Mouse (Mus musculus): ENCODE data around the gene Creld1. TPM values are rescaled to one million over a fixed set of nuclear protein-coding genes. Genes with fewer than 3 reads are reported as not detected.

Gene Creld1
- total and polyA plus RNA-seq, 3 experiments, result 3.4 to 12.9 (median 4.3) TPM

- no peak for TF ChIP-seq UBTF (IDR thresholded peaks at IDR 0.05; ENCODE audit: low read depth, low read length)
- no peak for TF ChIP-seq SMC3 (IDR thresholded peaks at IDR 0.05; ENCODE audit: low read depth, low read length)
- TF ChIP-seq HCFC1 (IDR thresholded peaks at IDR 0.05; ENCODE audit: low read depth, low read length), result no peak
- no peak overlapping the region for H3K4me2 ChIP-seq (ENCODE audit: insufficient read depth, low read depth, poor library complexity, severe bottlenecking)
- no peak overlapping the region for H3K9ac ChIP-seq (ENCODE audit: insufficient read depth, low read depth)
- H3K27ac ChIP-seq (ENCODE audit: insufficient read depth, low read depth), result no peak overlapping the region
- peaks cover 71 to 98% of the 10 kb centered on the region in 2 experiments for H3K36me3 ChIP-seq (replicated peaks in 1 of 2; ENCODE audit: control insufficient read depth in 1 of 2, insufficient read depth in 1 of 2, low read length in 1 of 2)
- dilution Hi-C loops (cut with MboI; ENCODE audit: extremely low pct_ligation_motif_present, extremely low pct_unique_long_range_greater_than_20kb, low sequenced_read_pairs), result no loop called here
- DNase-seq (ENCODE audit: extremely low read depth), result no peak
- H3K9me3 ChIP-seq (replicated peaks; ENCODE audit: low read length), result no peaks in the 10 kb centered on the region
- no peaks in the 10 kb centered on the region; the same call in 1 of the 2 replicates for H3K79me2 ChIP-seq (replicated peaks; ENCODE audit: control insufficient read depth, extremely low read depth, insufficient read depth, poor library complexity, severe bottlenecking)
- no peak overlapping the region for H3K4me3 ChIP-seq (replicated peaks in 1 of 3; ENCODE audit: low read depth in 2 of 3, low read length in 2 of 3, poor library complexity in 1 of 3)
- no peaks in the 10 kb centered on the region for H3K27me3 ChIP-seq (replicated peaks)
- peaks cover 0 to 7% of the 10 kb centered on the region in 2 experiments; a peak in 2 of 4 replicates for H3K4me1 ChIP-seq (ENCODE audit: control insufficient read depth in 1 of 2, insufficient read depth in 2 of 2)
- in situ Hi-C loops (cut with MboI; ENCODE audit: low pct_ligation_motif_present, low pct_unique_long_range_greater_than_20kb, low sequenced_read_pairs), result no loop called here
Measured at GRCm38 (mm10) chr6:113517434-113518080, 34.5 kb downstream of the Creld1 start.

GRCm38 (mm10) chr6:113522310-113522709, 39.2 kb downstream of the Creld1 start:
- peaks cover 48 to 77% of the 10 kb centered on the region in 2 experiments for H3K36me3 ChIP-seq (replicated peaks in 1 of 2; ENCODE audit: control insufficient read depth in 1 of 2, insufficient read depth in 1 of 2, low read length in 1 of 2)
- H3K27ac ChIP-seq (ENCODE audit: insufficient read depth, low read depth), result no peak overlapping the region
- peaks cover 20% of the 10 kb centered on the region for H3K79me2 ChIP-seq (replicated peaks; ENCODE audit: control insufficient read depth, extremely low read depth, insufficient read depth, poor library complexity, severe bottlenecking)
- in situ Hi-C loops (cut with MboI; ENCODE audit: low pct_ligation_motif_present, low pct_unique_long_range_greater_than_20kb, low sequenced_read_pairs) (no loop called here), dilution Hi-C loops (cut with MboI; ENCODE audit: extremely low pct_ligation_motif_present, extremely low pct_unique_long_range_greater_than_20kb, low sequenced_read_pairs) (no loop called here)
- no peaks in the 10 kb centered on the region for H3K27me3 ChIP-seq (replicated peaks)
- DNase-seq (ENCODE audit: extremely low read depth), result no peak
- H3K9me3 ChIP-seq (replicated peaks; ENCODE audit: low read length), result no peaks in the 10 kb centered on the region
- no peak overlapping the region for H3K4me2 ChIP-seq (ENCODE audit: insufficient read depth, low read depth, poor library complexity, severe bottlenecking)
- TF ChIP-seq KAT2A (IDR thresholded peaks at IDR 0.05; ENCODE audit: insufficient replicate concordance, low read length), result no peak
- TF ChIP-seq EP300 (IDR thresholded peaks at IDR 0.05; ENCODE audit: low read length), result no peak
- TF ChIP-seq ELF1 (IDR thresholded peaks at IDR 0.05; ENCODE audit: low read depth, low read length), result no peak
- no peak for TF ChIP-seq IRF4 (IDR thresholded peaks at IDR 0.05; ENCODE audit: low read depth, low read length)
- no peak for TF ChIP-seq POLR2A (IDR thresholded peaks at IDR 0.05; ENCODE audit: low read depth, low read length)
- TF ChIP-seq CTCF (conservative IDR thresholded peaks at IDR 0.05 in 1 of 2, IDR thresholded peaks at IDR 0.05 in 1 of 2; ENCODE audit: low read depth in 2 of 2, low read length in 2 of 2), result no peak
- no peak for TF ChIP-seq POLR2AphosphoS2 (IDR thresholded peaks at IDR 0.05; ENCODE audit: low read depth, low read length)
- no peak for TF ChIP-seq UBTF (IDR thresholded peaks at IDR 0.05; ENCODE audit: low read depth, low read length)
- no peak for TF ChIP-seq MEF2A (IDR thresholded peaks at IDR 0.05; ENCODE audit: borderline replicate concordance, low read depth, low read length)
- TF ChIP-seq GABPA (IDR thresholded peaks at IDR 0.05; ENCODE audit: insufficient replicate concordance, low read depth, low read length), result no peak
- TF ChIP-seq RAD21 (IDR thresholded peaks at IDR 0.05; ENCODE audit: low read depth, low read length), result no peak
- no peak for TF ChIP-seq TCF12 (IDR thresholded peaks at IDR 0.05; ENCODE audit: low read depth, low read length)
- H3K4me3 ChIP-seq (replicated peaks in 1 of 3; ENCODE audit: low read depth in 2 of 3, low read length in 2 of 3, poor library complexity in 1 of 3), result no peak overlapping the region
- no peak overlapping the region for H3K9ac ChIP-seq (ENCODE audit: insufficient read depth, low read depth)
- H3K4me1 ChIP-seq (ENCODE audit: control insufficient read depth in 1 of 2, insufficient read depth in 2 of 2), result peaks cover 6 to 33% of the 10 kb centered on the region in 2 experiments

Data from CH12.LX (cell line).